Mouse (Mus musculus) testis, adult 2 months (tissue): ENCODE measurements around the gene Spata21. TPM values are rescaled to one million over a fixed set of nuclear protein-coding genes. Genes with fewer than 3 reads are reported as not detected.
A peak's percentile ranks its signal among the peaks of the same experiment; 100 is the strongest.

Source experiments
- H3K27ac ChIP-seq: fragments of 200-500 bp; 2 replicates; pipeline ENCODE4 v1.5.1; 2012; ENCODE audit warnings: low read depth, low read length; ENCODE audit not compliant: control insufficient read depth, insufficient read depth
- H3K27me3 ChIP-seq: fragments of 200-500 bp; 2 replicates; pipeline ENCODE4 v1.6.1; 2012; ENCODE audit warnings: mild to moderate bottlenecking, low read length, moderate library complexity; ENCODE audit not compliant: control insufficient read depth, insufficient read depth
- H3K36me3 ChIP-seq: fragments of 200-500 bp; 2 replicates; pipeline ENCODE4 v1.6.1; 2012; ENCODE audit warnings: mild to moderate bottlenecking, low read length; ENCODE audit not compliant: control insufficient read depth, insufficient read depth
- H3K4me1 ChIP-seq: fragments of 200-500 bp; 2 replicates; pipeline ENCODE4 v1.6.1; 2012; ENCODE audit warnings: low read length; ENCODE audit not compliant: control insufficient read depth, insufficient read depth
- H3K4me3 ChIP-seq: fragments of 200-500 bp; 2 replicates; pipeline ENCODE4 v1.5.1; 2012; ENCODE audit warnings: low read depth, mild to moderate bottlenecking, low read length, moderate library complexity, mixed read lengths; ENCODE audit not compliant: control insufficient read depth
- CTCF ChIP-seq: fragments of 200-500 bp; IDR thresholded peaks from 2 replicates; pipeline ENCODE4 v1.5.1; 2012; ENCODE audit warnings: low read depth, mild to moderate bottlenecking, inconsistent platforms, low read length, moderate library complexity; ENCODE audit not compliant: control insufficient read depth, insufficient read depth, insufficient replicate concordance
- POLR2A ChIP-seq: fragments of 200-500 bp; IDR thresholded peaks from 2 replicates; pipeline ENCODE4 v1.6.1; 2012; ENCODE audit warnings: low read depth, mild to moderate bottlenecking, inconsistent platforms, low read length, moderate library complexity; ENCODE audit not compliant: control insufficient read depth
- polyA plus RNA-seq: library from polyadenylated mRNA; depleted of rRNA; stranded (reverse); fragments of >200 nt; gene quantifications from 2 replicates; pipeline ENCODE4 v1.2.3, GENCODE M21; 2012

The Spata21 gene
- polyA plus RNA-seq, 1 experiment: 518 TPM

DNA sequence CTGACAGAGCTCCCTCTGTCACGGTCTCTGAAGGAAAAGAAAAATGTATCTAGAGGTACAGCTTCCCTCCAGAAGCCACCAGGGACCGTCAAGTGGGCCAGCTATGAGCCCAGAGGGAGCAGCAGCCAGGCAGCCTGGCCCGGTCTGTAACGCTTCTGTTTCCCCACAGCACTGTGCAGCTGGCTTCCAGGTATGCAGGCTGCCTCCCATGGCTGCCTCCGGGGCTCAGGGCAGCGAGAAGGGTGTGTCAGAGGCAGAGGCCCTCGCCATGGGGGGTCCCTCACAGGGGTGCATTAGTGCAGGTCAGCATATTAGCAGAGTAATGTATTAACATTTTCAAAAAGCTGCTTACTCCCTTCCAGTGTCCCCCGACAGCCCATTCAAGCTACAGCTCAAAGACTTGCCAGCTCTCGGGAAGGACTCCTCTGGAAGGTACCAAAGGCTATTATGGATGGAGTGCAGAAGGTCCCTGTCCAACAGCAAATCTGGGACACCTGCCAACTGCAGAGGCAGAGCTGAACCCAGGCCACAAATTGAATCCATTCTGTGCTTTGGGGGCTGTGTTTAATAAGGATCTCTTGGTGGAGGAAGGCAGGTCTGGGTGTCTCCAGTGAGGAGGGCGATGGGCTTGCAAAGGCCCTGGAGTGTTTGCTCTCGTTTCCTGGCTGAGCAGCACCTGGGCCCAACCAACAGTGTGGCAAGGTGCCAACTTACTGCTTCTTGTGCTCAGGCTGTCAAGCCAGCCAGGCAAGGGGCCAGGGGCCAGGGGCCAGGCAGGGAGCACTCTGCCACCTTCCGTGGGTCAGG is 21.2 kb upstream of the Spata21 start:
- TF ChIP-seq POLR2A (no peak), CTCF (no peak)
- no peaks in the 10 kb centered on the region; the same call in none of the 2 replicates for H3K36me3 ChIP-seq
- no peaks in the 10 kb centered on the region for H3K4me1 ChIP-seq
- no peaks in the 10 kb centered on the region for H3K27me3 ChIP-seq
- no peak overlapping the region for H3K27ac ChIP-seq
- H3K4me3 ChIP-seq: no peak overlapping the region

DNA sequence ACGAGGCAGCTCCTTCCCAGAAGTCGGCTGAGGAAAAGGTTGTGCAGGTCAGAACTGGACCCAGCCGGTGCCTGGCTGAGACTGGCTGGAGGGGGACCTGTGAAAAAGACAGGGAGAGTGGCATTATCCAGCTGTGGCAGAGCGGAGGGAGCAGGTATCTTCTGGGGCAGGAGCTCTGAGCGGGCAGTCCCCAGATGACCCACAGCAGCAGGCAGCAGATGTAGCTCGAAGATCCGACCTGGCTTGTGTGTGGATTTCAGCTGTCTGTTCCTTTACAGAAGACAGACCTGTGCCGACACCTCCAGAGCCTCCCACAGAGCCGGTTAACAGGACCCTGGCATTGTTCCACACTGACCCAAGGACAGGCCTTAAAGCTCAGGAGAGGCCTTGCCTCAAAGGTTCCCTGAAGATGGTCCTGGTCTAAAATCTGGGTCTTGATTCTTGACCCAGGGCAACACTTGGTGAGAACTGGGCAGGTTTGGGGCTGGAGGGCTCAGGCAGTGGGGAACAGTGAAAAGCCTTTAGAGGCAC is 20.6 kb upstream of the Spata21 start:
- Histone ChIP-seq H3K27ac (no peak overlapping the region), H3K27me3 (no peaks in the 10 kb centered on the region), H3K4me1 (no peaks in the 10 kb centered on the region), H3K36me3 (no peaks in the 10 kb centered on the region; the same call in none of the 2 replicates), H3K4me3 (no peak overlapping the region)
- TF ChIP-seq CTCF (no peak), POLR2A (no peak)

DNA sequence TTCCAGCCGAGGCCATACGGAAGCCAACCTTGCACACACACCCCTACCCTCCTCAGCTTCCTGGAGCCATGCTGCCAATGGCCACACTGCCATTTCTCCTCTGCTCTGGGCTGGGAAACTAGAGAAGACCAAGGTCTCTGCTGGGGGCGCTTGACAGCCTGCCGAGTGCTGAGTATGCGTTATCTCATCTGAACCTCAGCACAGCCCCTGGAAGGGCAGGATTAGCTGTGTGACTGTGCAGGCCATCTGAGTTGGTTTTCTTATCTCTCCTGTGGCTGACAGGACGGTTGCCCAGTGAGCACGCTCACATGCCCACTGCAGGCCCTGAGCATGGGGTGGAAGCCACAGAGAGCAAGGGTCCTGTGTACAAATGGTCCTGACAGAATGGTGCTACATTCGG is 19.5 kb upstream of the Spata21 start:
- Histone ChIP-seq H3K27me3 (no peaks in the 10 kb centered on the region), H3K27ac (no peak overlapping the region), H3K36me3 (no peaks in the 10 kb centered on the region; the same call in none of the 2 replicates), H3K4me3 (no peak overlapping the region), H3K4me1 (no peaks in the 10 kb centered on the region)
- TF ChIP-seq POLR2A (no peak), CTCF (no peak)

DNA sequence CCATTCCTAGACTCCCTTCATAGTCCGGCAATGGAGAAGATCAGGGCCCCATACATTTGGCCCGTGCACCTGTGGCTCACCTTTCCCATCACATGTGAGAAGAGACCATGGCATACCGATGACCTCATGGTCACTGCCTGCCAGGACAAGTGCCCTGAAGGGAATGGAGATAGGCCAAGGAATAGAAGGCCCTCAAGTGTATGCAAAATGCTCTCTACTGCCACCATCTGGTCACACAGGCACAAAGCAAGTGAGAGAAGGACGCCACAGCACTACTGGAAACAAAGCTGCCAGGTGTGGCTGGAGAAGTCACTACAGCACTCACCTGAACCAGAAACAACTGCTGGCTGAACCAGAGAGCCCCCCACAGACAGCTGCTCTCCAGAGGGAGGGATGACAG is 18.4 kb upstream of the Spata21 start:
- TF ChIP-seq POLR2A (no peak), CTCF (peak; percentile 72; the same call in 1 of the 2 replicates)
- no peaks in the 10 kb centered on the region for H3K4me1 ChIP-seq
- H3K36me3 ChIP-seq: no peaks in the 10 kb centered on the region; the same call in none of the 2 replicates
- H3K27me3 ChIP-seq: no peaks in the 10 kb centered on the region
- no peak overlapping the region for H3K27ac ChIP-seq
- H3K4me3 ChIP-seq: no peak overlapping the region

DNA sequence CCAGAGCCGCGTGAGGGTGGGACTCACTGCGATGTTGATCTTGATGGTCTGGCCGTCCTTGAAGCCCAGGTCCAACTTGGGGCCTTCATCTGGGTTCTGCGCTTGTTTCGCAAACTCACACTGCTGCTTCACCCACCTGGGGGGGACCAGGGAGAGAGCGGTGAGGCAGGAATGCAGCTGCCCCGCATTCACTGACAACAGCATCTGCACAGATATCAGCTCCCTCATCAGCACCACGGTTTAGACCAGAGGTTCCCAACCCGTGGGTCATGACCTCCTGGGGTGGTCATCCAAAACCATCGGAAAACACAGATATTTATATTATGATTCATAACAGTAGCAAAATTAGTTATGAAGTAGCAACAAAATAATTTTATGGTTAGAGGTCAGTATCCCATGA is 15.6 kb upstream of the Spata21 start:
- Histone ChIP-seq H3K27ac (no peak overlapping the region), H3K36me3 (no peaks in the 10 kb centered on the region; the same call in none of the 2 replicates), H3K27me3 (no peaks in the 10 kb centered on the region), H3K4me1 (peaks cover 13% of the 10 kb centered on the region), H3K4me3 (no peak overlapping the region)
- TF ChIP-seq POLR2A: no peak
- no peak for TF ChIP-seq CTCF

DNA sequence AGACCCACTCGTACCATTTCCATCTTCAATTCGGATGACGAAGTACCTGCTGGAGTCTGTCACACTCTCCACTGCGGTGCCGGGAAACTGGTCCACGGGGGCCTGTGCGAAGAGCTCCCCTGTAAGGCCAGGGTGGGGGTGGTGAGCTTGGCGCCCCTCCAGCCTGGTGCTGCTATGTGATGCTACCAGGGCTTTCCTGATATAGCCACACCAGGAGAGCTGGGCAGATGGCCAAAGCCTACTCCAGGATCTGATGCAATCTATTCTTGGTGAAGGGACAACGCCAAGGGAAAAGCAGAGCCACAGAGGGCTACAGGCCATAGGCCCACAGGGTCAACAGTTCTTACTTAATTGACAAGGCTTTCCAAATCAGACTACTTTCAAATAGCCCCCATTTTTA is 14.5 kb upstream of the Spata21 start:
- TF ChIP-seq CTCF (no peak), POLR2A (no peak)
- Histone ChIP-seq H3K27ac (no peak overlapping the region), H3K4me1 (peaks cover 16% of the 10 kb centered on the region), H3K4me3 (no peak overlapping the region), H3K27me3 (no peaks in the 10 kb centered on the region), H3K36me3 (no peaks in the 10 kb centered on the region; the same call in none of the 2 replicates)

DNA sequence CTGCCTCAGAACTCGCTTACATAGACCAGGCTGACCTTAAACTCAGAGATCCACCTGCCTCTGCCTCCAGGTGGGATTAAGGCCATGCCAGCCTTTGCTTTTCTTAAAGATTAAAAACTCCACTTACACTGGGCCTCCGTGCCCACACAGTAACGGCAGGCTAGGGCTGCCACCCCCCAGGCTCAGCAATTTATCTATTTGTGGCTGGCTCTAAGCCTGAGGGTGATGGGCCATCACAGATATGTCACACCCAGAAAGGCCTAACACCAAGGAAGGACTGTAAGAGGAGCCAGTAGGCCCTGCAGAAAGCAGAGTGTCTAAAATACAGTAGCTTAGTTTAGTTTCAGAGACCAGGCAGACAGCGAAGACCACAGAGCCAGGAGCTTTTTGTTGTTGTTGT is 14.0 kb upstream of the Spata21 start:
- Histone ChIP-seq H3K36me3 (no peaks in the 10 kb centered on the region; the same call in none of the 2 replicates), H3K27ac (no peak overlapping the region), H3K4me3 (no peak overlapping the region), H3K4me1 (peaks cover 16% of the 10 kb centered on the region), H3K27me3 (no peaks in the 10 kb centered on the region)
- TF ChIP-seq POLR2A (no peak), CTCF (no peak)
